Mouse (Mus musculus) limb, embryonic 11.5 days (tissue): ENCODE data around the gene Nup188. TPM values are rescaled to one million over a fixed set of nuclear protein-coding genes. Genes with fewer than 3 reads are reported as not detected.

ENCODE experiments used
- ATAC-seq: fragments of 200-750 bp; cut with Nextera tagmentation; 2 replicates; pipeline ENCODE4 v1.8.0; 2017; ENCODE audit warnings: low read depth; ENCODE audit not compliant: insufficient number of reproducible peaks, low FRiP score, low TSS enrichment
- DNase-seq: peaks from one replicate; pipeline ENCODE4 v3.0.0-alpha.2; 2015; ENCODE audit warnings: low spot score
- H3K27ac ChIP-seq: fragments of 300-500 bp; sonication (generic); replicated peaks from 2 replicates; pipeline ENCODE4 v1.5.1; 2014; ENCODE audit warnings: low read depth, mild to moderate bottlenecking, low read length
- H3K27me3 ChIP-seq: fragments of 300-500 bp; sonication (generic); 2 replicates; pipeline ENCODE4 v1.6.1; 2014; ENCODE audit warnings: mild to moderate bottlenecking, low read length, mixed read lengths; ENCODE audit not compliant: control insufficient read depth, insufficient read depth
- H3K36me3 ChIP-seq: fragments of 300-500 bp; sonication (generic); 2 replicates; pipeline ENCODE4 v1.6.1; 2014; ENCODE audit warnings: mild to moderate bottlenecking, low read length, moderate library complexity, mixed read lengths; ENCODE audit not compliant: control insufficient read depth, insufficient read depth
- H3K4me1 ChIP-seq: fragments of 300-500 bp; sonication (generic); 2 replicates; pipeline ENCODE4 v1.6.1; 2014; ENCODE audit warnings: low read length, mixed read lengths; ENCODE audit not compliant: control insufficient read depth, insufficient read depth
- H3K4me2 ChIP-seq: fragments of 300-500 bp; sonication (generic); 2 replicates; pipeline ENCODE4 v1.6.1; 2014; ENCODE audit warnings: low read depth, mild to moderate bottlenecking, moderate library complexity; ENCODE audit not compliant: severe bottlenecking
- H3K4me3 ChIP-seq: fragments of 300-500 bp; sonication (generic); 2 replicates; pipeline ENCODE4 v1.5.1; 2014; ENCODE audit warnings: low read depth, low read length
- H3K9ac ChIP-seq: fragments of 300-500 bp; sonication (generic); 2 replicates; pipeline ENCODE4 v1.6.1; 2014; ENCODE audit warnings: mild to moderate bottlenecking, low read length
- H3K9me3 ChIP-seq: fragments of 300-500 bp; sonication (generic); 2 replicates; pipeline ENCODE4 v1.6.1; 2016; ENCODE audit warnings: low read length; ENCODE audit not compliant: control insufficient read depth
- WGBS: fragments of 180-500 bp; shearing (Covaris S2); extraction: QIAGEN DNeasy Blood & Tissue Kit; methylation state at CpG from one replicate; pipeline ENCODE4 v1.1.7; 2014; 5-methylcytosine and 5-hydroxymethylcytosine counted together
- microRNA-seq: library from miRNA; unstranded; fragments of <30 nt; microRNA quantifications from one replicate; pipeline ENCODE4, GENCODE M21; 2016
- polyA plus RNA-seq: library from polyadenylated mRNA; unstranded; fragments of >200 nt; fragmentation: Nextera tagmentation; extraction: Ambion mirVana; gene quantifications from 2 replicates; pipeline ENCODE4 v1.2.1, GENCODE M21; 2014

Nup188 gene
- polyA plus RNA-seq, 1 experiment from 2014 or later = 69.0 TPM

- ATAC-seq (no peak), DNase-seq (no peak)
- Histone ChIP-seq H3K9ac (no peak overlapping the region), H3K4me2 (no peak overlapping the region), H3K9me3 (0 out of 2 replicates have a peak, but pooled peaks cover 2% of the 10 kb centered on the region), H3K27me3 (no peaks in the 10 kb centered on the region), H3K4me1 (peaks cover 3% of the 10 kb centered on the region; the same call in 1 of the 2 replicates), H3K4me3 (no peak overlapping the region), H3K36me3 (peaks cover 10% of the 10 kb centered on the region), H3K27ac (no peak overlapping the region)
- WGBS = 86% methylated on average over 9 of the region's 9 CpGs
Measured at GRCm38 (mm10) chr2:30386913-30387312, 100.7 kb downstream of the Nup188 start.

GRCm38 (mm10) chr2:30389000-30389399 is 102.8 kb downstream of the Nup188 start:
- H3K27ac ChIP-seq = no peak overlapping the region
- DNase-seq (no peak), ATAC-seq (no peak)
- peaks cover 11% of the 10 kb centered on the region for H3K4me1 ChIP-seq
- no peak overlapping the region for H3K4me2 ChIP-seq
- 0 out of 2 replicates have a peak, but pooled peaks cover 2% of the 10 kb centered on the region for H3K9me3 ChIP-seq
- no peaks in the 10 kb centered on the region for H3K27me3 ChIP-seq
- no peaks in the 10 kb centered on the region; the same call in 1 of the 2 replicates for H3K36me3 ChIP-seq
- WGBS = 87% methylated on average over 2 of the region's 2 CpGs
- H3K9ac ChIP-seq = no peak overlapping the region
- no peak overlapping the region for H3K4me3 ChIP-seq

DNA sequence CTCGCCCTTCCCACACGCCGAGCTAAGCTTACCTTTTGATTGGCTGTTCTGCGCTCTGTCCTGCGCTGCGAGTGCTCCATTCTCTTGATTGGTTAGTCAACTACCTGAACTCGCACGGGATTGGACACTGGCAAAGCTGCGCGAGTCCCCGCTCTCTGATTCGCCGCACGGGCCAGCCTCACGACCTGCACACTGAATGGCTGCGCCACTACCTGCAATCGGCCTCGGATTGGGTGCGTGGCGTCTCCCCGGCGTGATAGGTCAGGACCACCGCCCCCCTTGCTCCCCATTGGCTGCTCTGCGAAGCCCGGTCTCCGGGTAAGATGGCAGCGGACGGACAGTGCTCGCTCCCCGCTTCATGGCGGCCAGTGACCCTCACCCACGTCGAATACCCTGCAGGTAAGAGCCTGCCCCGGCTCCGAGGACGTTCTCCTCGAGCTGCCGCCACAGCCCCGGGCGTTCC is 105.9 kb downstream of the Nup188 start, which contains the start of gene Dolpp1:
Gene Dolpp1 (plus strand): TSS at position 141 of the 463 bp plus-strand sequence.
- peak within 1 kb of the TSS; percentile 87 for H3K4me3 ChIP-seq
- peaks cover 11% of the 10 kb centered on the region for H3K4me1 ChIP-seq
- H3K36me3 ChIP-seq = peaks cover 3% of the 10 kb centered on the region; the same call in 1 of the 2 replicates
- 0 out of 2 replicates have a peak, but pooled peaks cover 2% of the 10 kb centered on the region for H3K9me3 ChIP-seq
- peak within 1 kb of the TSS; percentile 74 for H3K27ac ChIP-seq
- DNase-seq (peak; percentile 98), ATAC-seq (peak; percentile 99)
- peak within 1 kb of the TSS; percentile 93 for H3K4me2 ChIP-seq
- WGBS = under 1% methylated on average over 40 of the region's 40 CpGs
- H3K27me3 ChIP-seq = no peaks in the 10 kb centered on the region
- H3K9ac ChIP-seq = peak within 1 kb of the TSS; percentile 72

- ATAC-seq = peak; percentile 81
- Histone ChIP-seq H3K4me1 (peaks cover 11% of the 10 kb centered on the region), H3K27me3 (no peaks in the 10 kb centered on the region), H3K27ac (peak overlapping the region; percentile 74), H3K4me3 (peak overlapping the region; percentile 87), H3K4me2 (peak overlapping the region; percentile 93), H3K9me3 (0 out of 2 replicates have a peak, but pooled peaks cover 2% of the 10 kb centered on the region), H3K36me3 (peaks cover 9% of the 10 kb centered on the region), H3K9ac (peak overlapping the region; percentile 72)
- under 1% methylated on average over 53 of the region's 54 CpGs for WGBS
- DNase-seq = peak; percentile 88
Measured at GRCm38 (mm10) chr2:30392577-30393369, 106.6 kb downstream of the Nup188 start.

GRCm38 (mm10) chr2:30393370-30393656 is 107.1 kb downstream of the Nup188 start:
- Histone ChIP-seq H3K4me2 (peak overlapping the region; percentile 93), H3K4me1 (peaks cover 11% of the 10 kb centered on the region), H3K27me3 (no peaks in the 10 kb centered on the region), H3K27ac (peak overlapping the region; percentile 74; the same call in 1 of the 2 replicates), H3K4me3 (peak overlapping the region; percentile 87), H3K9ac (peak overlapping the region; percentile 72), H3K9me3 (0 out of 2 replicates have a peak, but pooled peaks cover 2% of the 10 kb centered on the region), H3K36me3 (peaks cover 12% of the 10 kb centered on the region)
- 74% methylated on average over 1 of the region's 1 CpGs for WGBS
- no peak for DNase-seq
- ATAC-seq = no peak

Small RNAs within 50 kb of the gene (microRNA-seq; reads per million reads assigned to microRNA genes)
- gene Gm47292 = not detected

Other genes starting within 250 kb of the Nup188 start
- gene Wdr34, start 237.5 kb upstream of the Nup188 start, polyA plus RNA-seq = 32.6 and 32.8 TPM in 2 replicates
- gene Set, start 229.0 kb upstream of the Nup188 start, polyA plus RNA-seq = 780 and 808 TPM in 2 replicates
- gene Pkn3, start 208.7 kb upstream of the Nup188 start, polyA plus RNA-seq = 9.0 and 10.6 TPM in 2 replicates
- gene Zdhhc12, start 192.7 kb upstream of the Nup188 start, polyA plus RNA-seq = 32.1 and 34.1 TPM in 2 replicates
- 6.7 and 8.7 TPM in 2 replicates for gene Zer1, start 161.8 kb upstream of the Nup188 start, polyA plus RNA-seq
- gene Tbc1d13, start 152.7 kb upstream of the Nup188 start, polyA plus RNA-seq = 14.2 and 16.8 TPM in 2 replicates
- gene Endog, start 114.9 kb upstream of the Nup188 start, polyA plus RNA-seq = 18.3 and 20.7 TPM in 2 replicates
- gene Spout1, start 107.9 kb upstream of the Nup188 start, polyA plus RNA-seq = 91.6 and 92.6 TPM in 2 replicates
- gene Kyat1, start 80.5 kb upstream of the Nup188 start, polyA plus RNA-seq = 6.1 and 7.6 TPM in 2 replicates
- 58.2 and 58.3 TPM in 2 replicates for gene Lrrc8a, start 48.7 kb upstream of the Nup188 start, polyA plus RNA-seq
- gene Gm28035, start 45.8 kb upstream of the Nup188 start, polyA plus RNA-seq = 0.09 TPM in 1 of 2 replicates, not detected in the other
- gene Phyhd1, start 20.2 kb upstream of the Nup188 start, polyA plus RNA-seq = 3.3 and 3.7 TPM in 2 replicates
- not detected in 2 replicates for gene Gm28038, start 5.4 kb upstream of the Nup188 start, polyA plus RNA-seq
- 24.9 and 25.0 TPM in 2 replicates for gene Dolk, start 63 bp upstream of the Nup188 start, polyA plus RNA-seq
- 49.0 and 59.9 TPM in 2 replicates for gene Sh3glb2, start 72.9 kb downstream of the Nup188 start, polyA plus RNA-seq
- gene Miga2, start 77.8 kb downstream of the Nup188 start, polyA plus RNA-seq = 19.5 and 20.1 TPM in 2 replicates
- 33.0 and 33.1 TPM in 2 replicates for gene Dolpp1, start 105.9 kb downstream of the Nup188 start, polyA plus RNA-seq
- 25.6 and 27.9 TPM in 2 replicates for gene Crat, start 129.4 kb downstream of the Nup188 start, polyA plus RNA-seq
- 74.4 and 83.3 TPM in 2 replicates for gene Ptpa, start 129.6 kb downstream of the Nup188 start, polyA plus RNA-seq
- 7.1 and 9.7 TPM in 2 replicates for gene Ier5l, start 187.8 kb downstream of the Nup188 start, polyA plus RNA-seq